Mouse (Mus musculus): Measurements from ENCODE around the gene Irak1. TPM values are rescaled to one million over a fixed set of nuclear protein-coding genes. Genes with fewer than 3 reads are reported as not detected.

Gene Irak1
- total and polyA plus RNA-seq, 2 experiments from 2014 or later = 35.6 to 57.2 TPM

- H3K27me3 ChIP-seq (ENCODE audit: insufficient read depth, low read length) = no peaks in the 10 kb centered on the region
- H3K27ac ChIP-seq (ENCODE audit: low read depth, low read length) = no peak overlapping the region
- no peak for ATAC-seq (ENCODE audit: low FRiP score)
- no peak for TF ChIP-seq CTCF (IDR thresholded peaks at IDR 0.05)
- H3K36me3 ChIP-seq (ENCODE audit: insufficient read depth, low read length) = no peaks in the 10 kb centered on the region
- 92% methylated on average over 1 of the region's 1 CpGs for WGBS
- no peak for DNase-seq (ENCODE audit: low spot score)
- no peaks in the 10 kb centered on the region for H3K9me3 ChIP-seq (ENCODE audit: low read length)
- no peaks in the 10 kb centered on the region for H3K4me1 ChIP-seq (ENCODE audit: insufficient read depth, low read length)
- no peak overlapping the region for H3K4me3 ChIP-seq (ENCODE audit: low read depth, low read length)
- H3K4me2 ChIP-seq (ENCODE audit: low read depth, low read length, poor library complexity, severe bottlenecking) = no peak overlapping the region
- H3K9ac ChIP-seq (replicated peaks; ENCODE audit: low read length, poor library complexity, severe bottlenecking) = no peak overlapping the region
Measured at GRCm38 (mm10) chrX:73969167-73969566, 54.6 kb downstream of the Irak1 start.

- Histone ChIP-seq H3K36me3 (ENCODE audit: insufficient read depth, low read length) (no peaks in the 10 kb centered on the region), H3K27ac (ENCODE audit: low read depth, low read length) (peak overlapping the region; percentile 95), H3K4me2 (ENCODE audit: low read depth, low read length, poor library complexity, severe bottlenecking) (peak overlapping the region; percentile 35), H3K9ac (replicated peaks; ENCODE audit: low read length, poor library complexity, severe bottlenecking) (peak overlapping the region; percentile 72), H3K27me3 (ENCODE audit: insufficient read depth, low read length) (no peaks in the 10 kb centered on the region), H3K4me3 (ENCODE audit: low read depth, low read length) (peak overlapping the region; percentile 58), H3K4me1 (ENCODE audit: insufficient read depth, low read length) (peaks cover 3% of the 10 kb centered on the region; the same call in 1 of the 2 replicates), H3K9me3 (ENCODE audit: low read length) (no peaks in the 10 kb centered on the region)
- ATAC-seq (ENCODE audit: low FRiP score) = peak; percentile 87
- WGBS = 23% methylated on average over 54 of the region's 60 CpGs
- 0 out of 2 replicates have a peak, but pooled peaks have one; percentile 2 for TF ChIP-seq CTCF (IDR thresholded peaks at IDR 0.05)
- DNase-seq (ENCODE audit: low spot score) = peak; percentile 95
Measured at GRCm38 (mm10) chrX:73967177-73968075, 56.3 kb downstream of the Irak1 start.

GRCm38 (mm10) chrX:73966248-73967176 is 57.2 kb downstream of the Irak1 start, which contains the start of gene Hcfc1:
TSS of gene Hcfc1 (minus strand) at chrX:73966357.
- Histone ChIP-seq H3K27ac (ENCODE audit: low read depth, low read length) (peak within 1 kb of the TSS; percentile 95), H3K27me3 (ENCODE audit: insufficient read depth, low read length) (no peaks in the 10 kb centered on the region), H3K9me3 (ENCODE audit: low read length) (no peaks in the 10 kb centered on the region), H3K4me3 (ENCODE audit: low read depth, low read length) (peak within 1 kb of the TSS; percentile 58), H3K9ac (replicated peaks; ENCODE audit: low read length, poor library complexity, severe bottlenecking) (peak within 1 kb of the TSS; percentile 72), H3K4me2 (ENCODE audit: low read depth, low read length, poor library complexity, severe bottlenecking) (peak within 1 kb of the TSS; percentile 69), H3K36me3 (ENCODE audit: insufficient read depth, low read length) (no peaks in the 10 kb centered on the region), H3K4me1 (ENCODE audit: insufficient read depth, low read length) (peaks cover 3% of the 10 kb centered on the region; the same call in 1 of the 2 replicates)
- ATAC-seq (ENCODE audit: low FRiP score) = peak; percentile 85
- TF ChIP-seq CTCF (IDR thresholded peaks at IDR 0.05) = no peak
- peak; percentile 89 for DNase-seq (ENCODE audit: low spot score)
- WGBS = 18% methylated on average over 56 of the region's 58 CpGs

GRCm38 (mm10) chrX:73965307-73965706 is 58.4 kb downstream of the Irak1 start:
- ATAC-seq (ENCODE audit: low FRiP score) (no peak), DNase-seq (ENCODE audit: low spot score) (peak; percentile 59)
- WGBS = 19% methylated on average over 20 of the region's 20 CpGs
- H3K4me1 ChIP-seq (ENCODE audit: insufficient read depth, low read length) = peaks cover 3% of the 10 kb centered on the region; the same call in 1 of the 2 replicates
- peak overlapping the region; percentile 69 for H3K4me2 ChIP-seq (ENCODE audit: low read depth, low read length, poor library complexity, severe bottlenecking)
- H3K4me3 ChIP-seq (ENCODE audit: low read depth, low read length) = peak overlapping the region; percentile 58
- H3K27ac ChIP-seq (ENCODE audit: low read depth, low read length) = peak overlapping the region; percentile 95; the same call in 1 of the 2 replicates
- TF ChIP-seq CTCF (IDR thresholded peaks at IDR 0.05) = no peak
- no peaks in the 10 kb centered on the region for H3K36me3 ChIP-seq (ENCODE audit: insufficient read depth, low read length)
- H3K27me3 ChIP-seq (ENCODE audit: insufficient read depth, low read length) = no peaks in the 10 kb centered on the region
- H3K9me3 ChIP-seq (ENCODE audit: low read length) = no peaks in the 10 kb centered on the region
- peak overlapping the region; percentile 47 for H3K9ac ChIP-seq (replicated peaks; ENCODE audit: low read length, poor library complexity, severe bottlenecking)

GRCm38 (mm10) chrX:73964363-73964762 is 59.4 kb downstream of the Irak1 start:
- Histone ChIP-seq H3K9ac (replicated peaks; ENCODE audit: low read length, poor library complexity, severe bottlenecking) (peak overlapping the region; percentile 50), H3K4me1 (ENCODE audit: insufficient read depth, low read length) (peaks cover 3% of the 10 kb centered on the region; the same call in 1 of the 2 replicates), H3K27ac (ENCODE audit: low read depth, low read length) (no peak overlapping the region), H3K9me3 (ENCODE audit: low read length) (no peaks in the 10 kb centered on the region), H3K36me3 (ENCODE audit: insufficient read depth, low read length) (no peaks in the 10 kb centered on the region), H3K4me2 (ENCODE audit: low read depth, low read length, poor library complexity, severe bottlenecking) (peak overlapping the region; percentile 69), H3K4me3 (ENCODE audit: low read depth, low read length) (peak overlapping the region; percentile 58), H3K27me3 (ENCODE audit: insufficient read depth, low read length) (no peaks in the 10 kb centered on the region)
- TF ChIP-seq CTCF (IDR thresholded peaks at IDR 0.05) = no peak
- 46% methylated on average over 3 of the region's 3 CpGs for WGBS
- DNase-seq (ENCODE audit: low spot score) (no peak), ATAC-seq (ENCODE audit: low FRiP score) (no peak)

MicroRNAs encoded within 50 kb of the gene (microRNA counts, 519-probe panel; counts per million panel counts)
- microRNA mmu-miR-718 = 528 counts per million, percentile 58 among the panel's probes with 10 or more counts

Small RNA genes lying within 50 kb of the gene (microRNA-seq; reads per million reads assigned to microRNA genes)
- 1.3 reads per million for gene Mir5132 (ENCODE audit: borderline number of aligned reads)
- gene Mir718 (ENCODE audit: borderline number of aligned reads) = not detected

Other genes with a start within 250 kb of the Irak1 start
- 0.09 and 0.49 TPM in 2 replicates for gene Srpk3, start 249.5 kb downstream of the Irak1 start, total RNA-seq (2014; rRNA removed)
- gene Srpk3, start 249.5 kb downstream of the Irak1 start, polyA plus RNA-seq (2015; fragmentation: Nextera tagmentation; extraction: Ambion mirVana) = 2.1 and 2.4 TPM in 2 replicates
- gene Idh3g, start 237.0 kb downstream of the Irak1 start, total RNA-seq (2014; rRNA removed) = 207 and 236 TPM in 2 replicates
- 218 and 245 TPM in 2 replicates for gene Idh3g, start 237.0 kb downstream of the Irak1 start, polyA plus RNA-seq (2015; fragmentation: Nextera tagmentation; extraction: Ambion mirVana)
- gene Ssr4, start 236.9 kb downstream of the Irak1 start, total RNA-seq (2014; rRNA removed) = 99.8 and 115 TPM in 2 replicates
- gene Ssr4, start 236.9 kb downstream of the Irak1 start, polyA plus RNA-seq (2015; fragmentation: Nextera tagmentation; extraction: Ambion mirVana) = 166 and 184 TPM in 2 replicates
- 196 and 242 TPM in 2 replicates for gene Pdzd4, start 198.9 kb downstream of the Irak1 start, total RNA-seq (2014; rRNA removed)
- gene Pdzd4, start 198.9 kb downstream of the Irak1 start, polyA plus RNA-seq (2015; fragmentation: Nextera tagmentation; extraction: Ambion mirVana) = 4.4 and 5.1 TPM in 2 replicates
- gene Avpr2, start 131.8 kb downstream of the Irak1 start, total RNA-seq (2014; rRNA removed) = not detected in 2 replicates
- 0.06 TPM in 1 of 2 replicates, not detected in the other for gene Avpr2, start 131.8 kb downstream of the Irak1 start, polyA plus RNA-seq (2015; fragmentation: Nextera tagmentation; extraction: Ambion mirVana)
- gene L1cam, start 127.8 kb downstream of the Irak1 start, total RNA-seq (2014; rRNA removed) = 292 and 296 TPM in 2 replicates
- 113 and 116 TPM in 2 replicates for gene L1cam, start 127.8 kb downstream of the Irak1 start, polyA plus RNA-seq (2015; fragmentation: Nextera tagmentation; extraction: Ambion mirVana)
- gene Arhgap4, start 102.0 kb downstream of the Irak1 start, total RNA-seq (2014; rRNA removed) = 4.8 and 5.6 TPM in 2 replicates
- 1.3 and 1.4 TPM in 2 replicates for gene Arhgap4, start 102.0 kb downstream of the Irak1 start, polyA plus RNA-seq (2015; fragmentation: Nextera tagmentation; extraction: Ambion mirVana)
- 47.7 and 83.0 TPM in 2 replicates for gene Naa10, start 102.0 kb downstream of the Irak1 start, total RNA-seq (2014; rRNA removed)
- gene Naa10, start 102.0 kb downstream of the Irak1 start, polyA plus RNA-seq (2015; fragmentation: Nextera tagmentation; extraction: Ambion mirVana) = 77.5 and 81.8 TPM in 2 replicates
- gene Renbp, start 93.1 kb downstream of the Irak1 start, total RNA-seq (2014; rRNA removed) = 3.3 and 8.8 TPM in 2 replicates
- gene Renbp, start 93.1 kb downstream of the Irak1 start, polyA plus RNA-seq (2015; fragmentation: Nextera tagmentation; extraction: Ambion mirVana) = 10.3 and 12.5 TPM in 2 replicates
- gene Hcfc1, start 57.6 kb downstream of the Irak1 start, total RNA-seq (2014; rRNA removed) = 101 and 111 TPM in 2 replicates
- gene Hcfc1, start 57.6 kb downstream of the Irak1 start, polyA plus RNA-seq (2015; fragmentation: Nextera tagmentation; extraction: Ambion mirVana) = 30.3 and 33.2 TPM in 2 replicates
- not detected in 2 replicates for gene Opn1mw, start 103.5 kb upstream of the Irak1 start, total RNA-seq (2014; rRNA removed)
- not detected in 2 replicates for gene Opn1mw, start 103.5 kb upstream of the Irak1 start, polyA plus RNA-seq (2015; fragmentation: Nextera tagmentation; extraction: Ambion mirVana)
- gene Mecp2, start 111.4 kb upstream of the Irak1 start, total RNA-seq (2014; rRNA removed) = 84.7 and 100 TPM in 2 replicates
- 10.6 and 12.3 TPM in 2 replicates for gene Mecp2, start 111.4 kb upstream of the Irak1 start, polyA plus RNA-seq (2015; fragmentation: Nextera tagmentation; extraction: Ambion mirVana)
- not detected in 2 replicates for gene Tex28, start 143.9 kb upstream of the Irak1 start, total RNA-seq (2014; rRNA removed)
- gene Tex28, start 143.9 kb upstream of the Irak1 start, polyA plus RNA-seq (2015; fragmentation: Nextera tagmentation; extraction: Ambion mirVana) = not detected in 2 replicates
- not detected in 2 replicates for gene Tktl1, start 153.3 kb upstream of the Irak1 start, total RNA-seq (2014; rRNA removed)
- gene Tktl1, start 153.3 kb upstream of the Irak1 start, polyA plus RNA-seq (2015; fragmentation: Nextera tagmentation; extraction: Ambion mirVana) = 0.06 TPM in 1 of 2 replicates, not detected in the other
- gene Flna, start 225.9 kb upstream of the Irak1 start, total RNA-seq (2014; rRNA removed) = 219 and 282 TPM in 2 replicates
- gene Flna, start 225.9 kb upstream of the Irak1 start, polyA plus RNA-seq (2015; fragmentation: Nextera tagmentation; extraction: Ambion mirVana) = 52.8 and 54.8 TPM in 2 replicates
- 58.0 and 70.0 TPM in 2 replicates for gene Emd, start 230.8 kb upstream of the Irak1 start, total RNA-seq (2014; rRNA removed)
- 16.3 and 18.2 TPM in 2 replicates for gene Emd, start 230.8 kb upstream of the Irak1 start, polyA plus RNA-seq (2015; fragmentation: Nextera tagmentation; extraction: Ambion mirVana)
- 2,035 and 2,080 TPM in 2 replicates for gene Rpl10, start 246.9 kb upstream of the Irak1 start, total RNA-seq (2014; rRNA removed)
- 390 and 408 TPM in 2 replicates for gene Rpl10, start 246.9 kb upstream of the Irak1 start, polyA plus RNA-seq (2015; fragmentation: Nextera tagmentation; extraction: Ambion mirVana)

Measured in midbrain, postnatal 0 days (tissue).